8 mouse cellular contexts compared by ENCODE assay signal in the genomic region with DNA sequence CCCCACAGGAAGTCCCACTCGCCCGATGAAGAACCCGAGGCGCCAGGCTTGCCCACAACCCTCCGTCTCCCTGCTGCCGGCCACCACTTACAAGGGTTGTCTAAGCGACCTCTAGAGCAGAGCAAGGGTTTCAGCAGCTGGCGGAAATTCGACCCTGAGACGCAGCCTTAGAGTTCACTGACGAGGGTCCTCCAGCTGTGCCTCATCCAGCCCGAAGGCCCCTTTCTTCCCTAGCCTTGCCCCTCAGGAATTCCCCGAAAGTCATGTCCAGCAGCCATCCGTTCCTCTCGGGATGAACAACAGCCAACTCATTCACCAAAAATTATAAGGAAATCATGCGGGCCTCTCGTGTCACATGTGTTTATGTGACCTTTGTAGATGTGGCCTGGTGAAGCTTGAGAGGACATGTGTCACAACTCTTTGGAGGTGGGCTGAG. TPM values are rescaled to one million over a fixed set of nuclear protein-coding genes. Genes with fewer than 3 reads are reported as not detected.
A peak's percentile ranks its signal among the peaks of the same experiment; 100 is the strongest.
DNase-seq lines count a peak whose midpoint lies in the region; ATAC-seq and TF ChIP-seq lines count a peak whose summit lies in the region.

No protein-coding gene starts in this region.

- no peaks in the 10 kb centered on the region for H3K9me3 ChIP-seq in heart, embryonic 15.5 days (replicated peaks)
- no peaks in the 10 kb centered on the region for H3K9me3 ChIP-seq in hindbrain, embryonic 11.5 days (ENCODE audit: control insufficient read depth, low read length)

- H3K4me1 ChIP-seq in heart, embryonic 15.5 days (replicated peaks), result peaks cover 12% of the 10 kb centered on the region
- peaks cover 19% of the 10 kb centered on the region for H3K4me1 ChIP-seq in bone marrow macrophage, adult 2 months (ENCODE audit: control insufficient read depth, insufficient read depth, low read length)
- no peaks in the 10 kb centered on the region for H3K4me1 ChIP-seq in hindbrain, embryonic 11.5 days (replicated peaks; ENCODE audit: control insufficient read depth, insufficient read depth, low read length)

- intact Hi-C loops in heart, postnatal 25 days (cut with DNase I), result no loop called here

- H3K9ac ChIP-seq in heart, embryonic 15.5 days, result no peak overlapping the region
- no peak overlapping the region for H3K9ac ChIP-seq in hindbrain, embryonic 11.5 days (ENCODE audit: low read depth, low read length)

- H3K27me3 ChIP-seq in heart, embryonic 15.5 days, result no peaks in the 10 kb centered on the region
- H3K27me3 ChIP-seq in hindbrain, embryonic 11.5 days (ENCODE audit: control insufficient read depth, insufficient read depth, low read length), result no peaks in the 10 kb centered on the region

- no peak for DNase-seq in heart, postnatal 25 days (ENCODE audit: low spot score)
- no peak for DNase-seq in hindbrain, embryonic 11.5 days (ENCODE audit: low spot score)
- DNase-seq in layer of hippocampus, adult 11-12 months (ENCODE audit: low spot score), result no peak
- DNase-seq in frontal cortex, postnatal 10 days (ENCODE audit: low spot score in 2 of 2), result no peak
- DNase-seq in thymus, adult 18-20 months, result no peak

- peak; percentile 10; the same call in 1 of the 2 replicates for ATAC-seq in heart, embryonic 15.5 days (replicated peaks; ENCODE audit: insufficient number of reproducible peaks, insufficient read depth, low FRiP score, low read depth)
- peak; percentile 64 for ATAC-seq in hindbrain, embryonic 11.5 days (ENCODE audit: low FRiP score)
- ATAC-seq in megakaryocyte progenitor cell, adult 5-6 weeks (replicated peaks; ENCODE audit: poor library complexity), result peak; percentile 36

- TF ChIP-seq POLR2A in bone marrow macrophage, adult 2 months (IDR thresholded peaks at IDR 0.05; ENCODE audit: borderline replicate concordance, low read depth, low read length), result no peak

- peak overlapping the region; percentile 98 for H3K4me3 ChIP-seq in heart, embryonic 15.5 days
- H3K4me3 ChIP-seq in bone marrow macrophage, adult 2 months (ENCODE audit: insufficient read depth, low read length), result peak overlapping the region; percentile 42
- H3K4me3 ChIP-seq in hindbrain, embryonic 11.5 days (ENCODE audit: low read depth, low read length), result peak overlapping the region; percentile 90

- WGBS in heart, embryonic 15.5 days, result 12% methylated on average over 17 of the region's 17 CpGs
- WGBS in hindbrain, embryonic 11.5 days, result 10% methylated on average over 17 of the region's 17 CpGs

- TF ChIP-seq CTCF in bone marrow macrophage, adult 2 months (IDR thresholded peaks at IDR 0.05; ENCODE audit: low read depth, low read length), result no peak

- H3K4me2 ChIP-seq in heart, embryonic 15.5 days, result peak overlapping the region; percentile 87
- peak overlapping the region; percentile 94 for H3K4me2 ChIP-seq in hindbrain, embryonic 11.5 days (replicated peaks; ENCODE audit: low read depth, low read length)

- peak overlapping the region; percentile 72 for H3K27ac ChIP-seq in heart, embryonic 15.5 days
- H3K27ac ChIP-seq in bone marrow macrophage, adult 2 months (ENCODE audit: insufficient read depth, low read depth, low read length), result peak overlapping the region; percentile 27; the same call in 1 of the 2 replicates
- no peak overlapping the region for H3K27ac ChIP-seq in hindbrain, embryonic 11.5 days (ENCODE audit: low read depth, low read length)

- no peaks in the 10 kb centered on the region for H3K36me3 ChIP-seq in heart, embryonic 15.5 days
- H3K36me3 ChIP-seq in hindbrain, embryonic 11.5 days (ENCODE audit: control insufficient read depth, insufficient read depth, low read length), result no peaks in the 10 kb centered on the region

RNA-seq across cellular contexts. Expression of a gene that starts 0.5 kb away (rescaled TPM):
- polyA plus RNA-seq in heart, embryonic 15.5 days (2015; fragmentation: Nextera tagmentation; extraction: Ambion mirVana), result 3.8 and 5.2 TPM in 2 replicates
- total RNA-seq in heart, postnatal 25 days (2021), result 10 to 100 TPM; 10.0 to 10.2 TPM
- polyA plus RNA-seq in bone marrow macrophage, adult 2 months (2012; ENCODE audit: insufficient read depth, insufficient read length, missing spikeins), result 27.5 and 27.8 TPM in 2 replicates
- 5.5 and 6.2 TPM in 2 replicates for polyA plus RNA-seq in hindbrain, embryonic 11.5 days (2014; fragmentation: Nextera tagmentation; extraction: Ambion mirVana)
- total RNA-seq in megakaryocyte progenitor cell, adult 5-6 weeks (2015), result 54.0 and 58.6 TPM in 2 replicates
- total RNA-seq in megakaryocyte progenitor cell, adult 5-6 weeks (2017), result 45.6 and 50.2 TPM in 2 replicates

Comparison
In these comparisons a context has a peak if more than half of its experiments do, and no peak if none do; other contexts are left out.
1. ATAC-seq: peak in every context shown above with its lines; median percentile 64 in hindbrain, embryonic 11.5 days; 36 in megakaryocyte progenitor cell, adult 5-6 weeks; 10 in heart, embryonic 15.5 days.
2. H3K4me3 ChIP-seq: peak in every context shown above with its lines; median percentile 98 in heart, embryonic 15.5 days; 90 in hindbrain, embryonic 11.5 days; 42 in bone marrow macrophage, adult 2 months.